Mouse (Mus musculus) E14TG2a.4 (cell line): Measurements from ENCODE around the gene Ust.

Source experiments
- CTCF ChIP-seq: conservative IDR thresholded peaks from 2 replicates; pipeline ENCODE4 v1.5.1; 2014; ENCODE audit warnings: low read length
- NANOG ChIP-seq: IDR thresholded peaks from 2 replicates; pipeline ENCODE4 v1.6.1; 2014; ENCODE audit warnings: borderline replicate concordance, low read length, mixed read lengths

DNA sequence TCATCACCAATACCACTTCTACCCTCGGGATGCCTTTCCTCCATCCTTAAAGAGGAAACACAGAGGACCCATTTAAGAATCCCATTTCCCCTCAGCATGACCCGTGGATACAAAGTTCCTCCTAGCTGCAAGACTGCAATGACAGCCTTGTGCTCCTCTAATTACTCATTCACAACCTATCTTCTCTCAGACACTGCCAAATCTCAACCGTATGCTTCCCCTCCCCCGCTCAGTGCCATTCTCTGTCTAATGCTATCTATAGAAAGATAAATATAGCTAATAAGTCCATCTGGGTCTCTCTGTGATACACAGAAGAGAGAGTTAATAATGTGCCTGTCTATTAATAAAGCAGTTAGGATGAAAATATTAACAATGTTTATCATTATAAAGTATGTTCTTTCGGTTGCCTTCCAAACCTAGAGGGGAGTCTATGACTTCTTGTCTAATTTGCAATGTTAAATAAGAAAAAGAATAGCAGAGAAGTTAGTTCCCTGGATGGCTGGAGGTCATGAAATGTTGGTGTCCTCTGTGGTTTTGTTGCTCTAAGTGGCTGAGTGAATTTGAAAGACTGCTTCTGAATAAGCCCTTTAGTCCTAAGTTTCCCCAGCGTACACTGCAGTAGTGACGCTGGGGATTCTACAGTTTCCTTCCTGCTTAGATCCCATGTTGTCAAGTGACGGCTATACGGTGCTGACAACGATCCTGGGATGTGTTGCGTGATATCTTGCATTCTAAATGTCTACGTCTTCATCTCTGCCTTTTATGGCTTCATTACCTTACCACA is 178.8 kb downstream of the Ust start:
- TF ChIP-seq CTCF, result no peak
- TF ChIP-seq NANOG, result no peak
